Mouse (Mus musculus): Measurements from ENCODE around the gene Pde4c. TPM values are rescaled to one million over a fixed set of nuclear protein-coding genes. Genes with fewer than 3 reads are reported as not detected.

Pde4c gene
- total and polyA plus RNA-seq, 2 experiments from 2014 or later: 0.39 to 0.77 TPM

DNA sequence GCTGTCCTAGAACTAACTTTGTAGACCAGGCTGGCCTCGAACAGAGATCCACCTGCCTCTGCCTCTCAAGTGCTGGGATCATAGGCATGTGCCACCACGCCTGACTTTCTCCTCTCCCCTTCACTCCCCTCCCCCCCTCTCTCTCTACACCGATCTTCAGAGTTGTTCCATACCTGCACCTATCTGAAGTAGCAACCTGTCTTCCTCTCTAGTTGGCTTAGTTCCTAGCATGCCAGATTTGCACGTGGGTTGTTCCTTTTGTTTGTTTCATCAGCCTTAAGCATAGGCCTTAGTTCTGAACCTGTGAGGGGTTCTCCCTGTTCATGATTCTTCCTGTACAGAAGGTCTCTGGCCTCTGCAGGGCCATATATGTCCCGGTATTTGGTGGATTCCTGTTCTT is 14.2 kb downstream of the Pde4c start:
- H3K4me3 ChIP-seq (ENCODE audit: low read depth, low read length): no peak overlapping the region
- 61% methylated on average over 5 of the region's 5 CpGs for WGBS
- no peak for DNase-seq (ENCODE audit: low spot score)
- ATAC-seq (ENCODE audit: low FRiP score): no peak
- TF ChIP-seq CTCF (IDR thresholded peaks at IDR 0.05): no peak
- no peak overlapping the region for H3K9ac ChIP-seq (replicated peaks; ENCODE audit: low read length, poor library complexity, severe bottlenecking)
- no peaks in the 10 kb centered on the region for H3K9me3 ChIP-seq (ENCODE audit: low read length)
- no peak overlapping the region for H3K27ac ChIP-seq (ENCODE audit: low read depth, low read length)
- no peaks in the 10 kb centered on the region for H3K36me3 ChIP-seq (ENCODE audit: insufficient read depth, low read length)
- no peak overlapping the region for H3K4me2 ChIP-seq (ENCODE audit: low read depth, low read length, poor library complexity, severe bottlenecking)
- peaks cover 7% of the 10 kb centered on the region for H3K27me3 ChIP-seq (ENCODE audit: insufficient read depth, low read length)
- no peaks in the 10 kb centered on the region for H3K4me1 ChIP-seq (ENCODE audit: insufficient read depth, low read length)

GRCm38 (mm10) chr8:70738211-70738610 is 14.7 kb downstream of the Pde4c start:
- WGBS: 69% methylated on average over 3 of the region's 3 CpGs
- Histone ChIP-seq H3K27ac (ENCODE audit: low read depth, low read length) (no peak overlapping the region), H3K4me1 (ENCODE audit: insufficient read depth, low read length) (no peaks in the 10 kb centered on the region; the same call in 1 of the 2 replicates), H3K9me3 (ENCODE audit: low read length) (no peaks in the 10 kb centered on the region), H3K4me3 (ENCODE audit: low read depth, low read length) (no peak overlapping the region), H3K9ac (replicated peaks; ENCODE audit: low read length, poor library complexity, severe bottlenecking) (no peak overlapping the region), H3K36me3 (ENCODE audit: insufficient read depth, low read length) (no peaks in the 10 kb centered on the region), H3K27me3 (ENCODE audit: insufficient read depth, low read length) (peaks cover 11% of the 10 kb centered on the region), H3K4me2 (ENCODE audit: low read depth, low read length, poor library complexity, severe bottlenecking) (no peak overlapping the region)
- ATAC-seq (ENCODE audit: low FRiP score) (no peak), DNase-seq (ENCODE audit: low spot score) (no peak)
- TF ChIP-seq CTCF (IDR thresholded peaks at IDR 0.05): no peak

- ATAC-seq (ENCODE audit: low FRiP score) (no peak), DNase-seq (ENCODE audit: low spot score) (no peak)
- H3K4me2 ChIP-seq (ENCODE audit: low read depth, low read length, poor library complexity, severe bottlenecking): no peak overlapping the region
- H3K27ac ChIP-seq (ENCODE audit: low read depth, low read length): no peak overlapping the region
- H3K36me3 ChIP-seq (ENCODE audit: insufficient read depth, low read length): no peaks in the 10 kb centered on the region
- peaks cover 4% of the 10 kb centered on the region; the same call in 1 of the 2 replicates for H3K4me1 ChIP-seq (ENCODE audit: insufficient read depth, low read length)
- H3K9me3 ChIP-seq (ENCODE audit: low read length): no peaks in the 10 kb centered on the region
- H3K4me3 ChIP-seq (ENCODE audit: low read depth, low read length): no peak overlapping the region
- no peak for TF ChIP-seq CTCF (IDR thresholded peaks at IDR 0.05)
- peaks cover 34% of the 10 kb centered on the region for H3K27me3 ChIP-seq (ENCODE audit: insufficient read depth, low read length)
- 69% methylated on average over 5 of the region's 5 CpGs for WGBS
- H3K9ac ChIP-seq (replicated peaks; ENCODE audit: low read length, poor library complexity, severe bottlenecking): no peak overlapping the region
Observed at GRCm38 (mm10) chr8:70741661-70742060, 18.1 kb downstream of the Pde4c start.

DNA sequence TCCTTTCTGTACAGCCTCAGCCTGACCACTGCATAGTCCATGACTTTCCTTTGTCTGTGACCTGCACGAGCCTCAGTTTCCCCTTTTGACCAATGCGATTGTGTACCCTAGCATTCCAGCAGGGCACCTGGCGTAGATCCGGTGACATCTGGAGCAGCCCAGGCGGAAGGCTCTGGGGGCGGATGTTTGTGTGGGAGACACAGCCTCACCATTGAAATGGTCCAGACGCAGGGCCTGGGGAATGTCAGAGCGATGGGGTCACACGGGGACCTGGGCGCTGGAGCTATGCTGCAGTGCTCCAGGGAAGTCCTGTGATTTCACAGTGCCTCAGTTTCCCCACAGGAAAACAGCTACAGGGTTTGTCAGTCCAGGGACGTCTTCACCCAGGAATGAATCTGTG is 18.7 kb downstream of the Pde4c start:
- Histone ChIP-seq H3K4me2 (ENCODE audit: low read depth, low read length, poor library complexity, severe bottlenecking) (no peak overlapping the region), H3K36me3 (ENCODE audit: insufficient read depth, low read length) (no peaks in the 10 kb centered on the region), H3K27ac (ENCODE audit: low read depth, low read length) (no peak overlapping the region), H3K4me1 (ENCODE audit: insufficient read depth, low read length) (peaks cover 4% of the 10 kb centered on the region; the same call in 1 of the 2 replicates), H3K4me3 (ENCODE audit: low read depth, low read length) (no peak overlapping the region), H3K9me3 (ENCODE audit: low read length) (no peaks in the 10 kb centered on the region), H3K9ac (replicated peaks; ENCODE audit: low read length, poor library complexity, severe bottlenecking) (no peak overlapping the region), H3K27me3 (ENCODE audit: insufficient read depth, low read length) (peaks cover 37% of the 10 kb centered on the region)
- WGBS: 76% methylated on average over 11 of the region's 11 CpGs
- no peak for TF ChIP-seq CTCF (IDR thresholded peaks at IDR 0.05)
- ATAC-seq (ENCODE audit: low FRiP score) (no peak), DNase-seq (ENCODE audit: low spot score) (no peak)

GRCm38 (mm10) chr8:70742981-70743655 is 19.6 kb downstream of the Pde4c start:
- Histone ChIP-seq H3K27ac (ENCODE audit: low read depth, low read length) (no peak overlapping the region), H3K9me3 (ENCODE audit: low read length) (no peaks in the 10 kb centered on the region), H3K36me3 (ENCODE audit: insufficient read depth, low read length) (no peaks in the 10 kb centered on the region), H3K4me2 (ENCODE audit: low read depth, low read length, poor library complexity, severe bottlenecking) (peak overlapping the region; percentile 49), H3K9ac (replicated peaks; ENCODE audit: low read length, poor library complexity, severe bottlenecking) (0 out of 2 replicates have a peak overlapping the region, but pooled peaks have one; percentile 0), H3K4me3 (ENCODE audit: low read depth, low read length) (peak overlapping the region; percentile 31; the same call in 1 of the 2 replicates), H3K27me3 (ENCODE audit: insufficient read depth, low read length) (peaks cover 41% of the 10 kb centered on the region), H3K4me1 (ENCODE audit: insufficient read depth, low read length) (peaks cover 4% of the 10 kb centered on the region; the same call in 1 of the 2 replicates)
- DNase-seq (ENCODE audit: low spot score): no peak
- WGBS: 3% methylated on average over 34 of the region's 38 CpGs
- peak; percentile 18; the same call in 1 of the 2 replicates for ATAC-seq (ENCODE audit: low FRiP score)
- no peak for TF ChIP-seq CTCF (IDR thresholded peaks at IDR 0.05)
